Comparison of ENCODE assay signal across 26 mouse cellular contexts in the genomic region with DNA sequence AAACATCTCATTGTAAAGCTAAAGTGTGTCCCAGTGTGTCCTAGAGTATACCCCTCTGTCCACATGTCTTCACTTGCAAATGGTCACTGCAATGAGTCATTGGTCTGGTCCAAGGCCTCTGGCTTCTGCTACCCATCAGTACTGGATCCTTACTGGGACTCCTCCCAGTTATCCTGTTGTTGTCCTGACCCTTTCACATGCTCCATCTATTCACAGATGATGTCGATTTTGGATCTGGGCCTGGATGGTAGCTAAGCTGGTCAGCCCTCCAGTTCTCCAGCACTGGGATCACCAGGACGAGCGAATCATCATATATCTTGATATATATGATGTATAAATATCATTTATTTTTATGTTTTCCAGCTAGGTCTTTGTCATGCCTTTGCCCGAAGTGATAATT. TPM values are rescaled to one million over a fixed set of nuclear protein-coding genes. Genes with fewer than 3 reads are reported as not detected.
"Had no signal": no experiment of that assay in that cellular context is flagged by ENCODE, and none has a peak within 500 bp of the region (broad histone marks: within the 10 kb centered on the region; RNA-seq: fewer than 3 reads in every experiment).

No protein-coding gene starts in this region.

- H3K4me3 ChIP-seq: kidney, embryonic 15.5 days; layer of hippocampus, adult 2 months; liver, embryonic 13.5 days; midbrain, embryonic 12.5 days; myocyte; neural tube, embryonic 13.5 days; stomach, embryonic 15.5 days had no signal

- H3K9ac ChIP-seq: kidney, embryonic 15.5 days; liver, embryonic 13.5 days; midbrain, embryonic 12.5 days; neural tube, embryonic 13.5 days; stomach, embryonic 15.5 days had no signal

- H3K27me3 ChIP-seq: kidney, embryonic 15.5 days; liver, embryonic 13.5 days; neural tube, embryonic 13.5 days; stomach, embryonic 15.5 days had no signal

- ATAC-seq: midbrain, embryonic 16.5 days had no signal

- H3K36me3 ChIP-seq: kidney, embryonic 15.5 days; liver, embryonic 13.5 days; midbrain, embryonic 12.5 days; neural tube, embryonic 13.5 days; stomach, embryonic 15.5 days had no signal

- H3K27ac ChIP-seq: kidney, embryonic 15.5 days; liver, embryonic 13.5 days; midbrain, embryonic 12.5 days; neural tube, embryonic 13.5 days; stomach, embryonic 15.5 days had no signal

- H3K4me2 ChIP-seq: kidney, embryonic 15.5 days; liver, embryonic 13.5 days; midbrain, embryonic 12.5 days; neural tube, embryonic 13.5 days; stomach, embryonic 15.5 days had no signal

- DNase-seq: kidney, adult 11 months; kidney, adult 8-10 months; kidney, postnatal 14 days; layer of hippocampus, postnatal 36 days; liver, embryonic 13.5 days; lung, adult 2 months; lung, postnatal 14 days; lung, postnatal 4 days; retina, postnatal 1 day; spleen, adult 18-20 months; thymus, adult 2 months; thymus, postnatal 14 days; thymus, postnatal 4 days had no signal

- H3K9me3 ChIP-seq: kidney, embryonic 15.5 days; liver, embryonic 13.5 days; midbrain, embryonic 12.5 days; neural tube, embryonic 13.5 days; stomach, embryonic 15.5 days had no signal

RNA-seq across cellular contexts. Expression of gene Ctla4, which starts 37.0 kb away (rescaled TPM):
- total RNA-seq: layer of hippocampus, adult 2 months; layer of hippocampus, postnatal 10 days; layer of hippocampus, postnatal 36 days; left cerebral cortex, adult 8-10 months; left cerebral cortex, postnatal 36 days; liver, adult 2 months; megakaryocyte-erythroid progenitor cell, adult 5-6 weeks had no signal
- polyA plus RNA-seq: kidney, embryonic 15.5 days; liver, adult 2 months; liver, embryonic 13.5 days; liver, embryonic 16.5 days; midbrain, embryonic 12.5 days; midbrain, embryonic 16.5 days; myocyte; neural tube, embryonic 13.5 days; stomach, embryonic 15.5 days had no signal
